8 mouse cellular contexts compared by ENCODE assay signal in genomic region chr11:55405601-55406469, GRCm38 (mm10). TPM values are rescaled to one million over a fixed set of nuclear protein-coding genes. Genes with fewer than 3 reads are reported as not detected.
DNase-seq lines count a peak whose midpoint lies in the region; ATAC-seq and TF ChIP-seq lines count a peak whose summit lies in the region.

No protein-coding gene starts in this region.

- DNase-seq in hindbrain, postnatal 0 days (ENCODE audit: low spot score), result no peak
- DNase-seq in embryonic facial prominence, embryonic 10.5 days (ENCODE audit: low spot score), result peak; percentile 38
- DNase-seq in kidney, adult 11 months, result peak; percentile 82
- DNase-seq in lung, postnatal 10 days, result peak; percentile 78
- DNase-seq in cerebellum, adult 9-10 months, result no peak
- DNase-seq in cerebellum, adult 11-12 months, result no peak

- no peak overlapping the region for H3K9ac ChIP-seq in hindbrain, embryonic 12.5 days
- no peak overlapping the region for H3K9ac ChIP-seq in hindbrain, postnatal 0 days (replicated peaks; ENCODE audit: low read length)

- TF ChIP-seq CTCF in hindbrain, postnatal 0 days (IDR thresholded peaks at IDR 0.05; ENCODE audit: low read depth), result no peak

- peaks cover 83% of the 10 kb centered on the region for H3K36me3 ChIP-seq in hindbrain, embryonic 12.5 days
- 0 out of 2 replicates have a peak, but pooled peaks cover 3% of the 10 kb centered on the region for H3K36me3 ChIP-seq in hindbrain, postnatal 0 days (ENCODE audit: insufficient read depth, low read length)
- H3K36me3 ChIP-seq in embryonic facial prominence, embryonic 10.5 days (replicated peaks), result peaks cover 99% of the 10 kb centered on the region

- H3K4me3 ChIP-seq in hindbrain, embryonic 12.5 days, result no peak overlapping the region
- H3K4me3 ChIP-seq in hindbrain, postnatal 0 days (ENCODE audit: low read length), result no peak overlapping the region
- H3K4me3 ChIP-seq in embryonic facial prominence, embryonic 10.5 days, result no peak overlapping the region

- no peaks in the 10 kb centered on the region for H3K9me3 ChIP-seq in hindbrain, embryonic 12.5 days (replicated peaks)
- H3K9me3 ChIP-seq in hindbrain, postnatal 0 days (ENCODE audit: low read length), result no peaks in the 10 kb centered on the region
- peaks cover 6% of the 10 kb centered on the region; the same call in 1 of the 2 replicates for H3K9me3 ChIP-seq in embryonic facial prominence, embryonic 10.5 days

- peak overlapping the region; percentile 48; the same call in 1 of the 2 replicates for H3K27ac ChIP-seq in hindbrain, embryonic 12.5 days
- no peak overlapping the region for H3K27ac ChIP-seq in hindbrain, postnatal 0 days
- H3K27ac ChIP-seq in embryonic facial prominence, embryonic 10.5 days (replicated peaks), result peak overlapping the region; percentile 32; the same call in 1 of the 2 replicates

- no peaks in the 10 kb centered on the region for H3K4me1 ChIP-seq in hindbrain, embryonic 12.5 days
- H3K4me1 ChIP-seq in hindbrain, postnatal 0 days (ENCODE audit: insufficient read depth, low read length), result no peaks in the 10 kb centered on the region
- peaks cover 9% of the 10 kb centered on the region; the same call in 1 of the 2 replicates for H3K4me1 ChIP-seq in embryonic facial prominence, embryonic 10.5 days

- H3K27me3 ChIP-seq in hindbrain, embryonic 12.5 days, result no peaks in the 10 kb centered on the region
- H3K27me3 ChIP-seq in hindbrain, postnatal 0 days (ENCODE audit: insufficient read depth, low read length), result no peaks in the 10 kb centered on the region
- no peaks in the 10 kb centered on the region for H3K27me3 ChIP-seq in embryonic facial prominence, embryonic 10.5 days (replicated peaks; ENCODE audit: low read depth, poor library complexity, severe bottlenecking)

- 82% methylated on average over 8 of the region's 8 CpGs for WGBS in hindbrain, embryonic 12.5 days
- 74% methylated on average over 8 of the region's 8 CpGs for WGBS in hindbrain, postnatal 0 days
- WGBS in embryonic facial prominence, embryonic 10.5 days, result 59% methylated on average over 8 of the region's 8 CpGs

- ATAC-seq in hindbrain, embryonic 12.5 days (ENCODE audit: low FRiP score), result no peak
- no peak for ATAC-seq in hindbrain, postnatal 0 days
- ATAC-seq in megakaryocyte, adult 5-6 weeks (ENCODE audit: poor library complexity, severe bottlenecking), result no peak

- H3K4me2 ChIP-seq in hindbrain, embryonic 12.5 days (replicated peaks), result no peak overlapping the region
- no peak overlapping the region for H3K4me2 ChIP-seq in hindbrain, postnatal 0 days (ENCODE audit: low read depth, low read length)

RNA-seq across cellular contexts. Expression of gene Sparc, which starts 17.1 kb away (rescaled TPM):
- 743 and 783 TPM in 2 replicates for polyA plus RNA-seq in hindbrain, embryonic 12.5 days (2016; fragmentation: Nextera tagmentation; extraction: Ambion mirVana)
- 303 and 356 TPM in 2 replicates for total RNA-seq in hindbrain, postnatal 0 days (2014; rRNA removed)
- polyA plus RNA-seq in hindbrain, postnatal 0 days (2015; fragmentation: Nextera tagmentation; extraction: Ambion mirVana), result 794 and 832 TPM in 2 replicates
- 269 and 310 TPM in 2 replicates for polyA plus RNA-seq in embryonic facial prominence, embryonic 10.5 days (2016; fragmentation: Nextera tagmentation; extraction: Ambion mirVana)
- total RNA-seq in megakaryocyte, adult 5-6 weeks (2015), result 0.71 and 1.2 TPM in 2 replicates
- total RNA-seq in megakaryocyte, adult 5-6 weeks (2017), result 0.57 and 1.5 TPM in 2 replicates

RNA-seq across cellular contexts. Expression of gene Atox1, which starts 55.2 kb away (rescaled TPM):
- polyA plus RNA-seq in hindbrain, embryonic 12.5 days (2016; fragmentation: Nextera tagmentation; extraction: Ambion mirVana), result 236 and 284 TPM in 2 replicates
- 148 and 173 TPM in 2 replicates for total RNA-seq in hindbrain, postnatal 0 days (2014; rRNA removed)
- polyA plus RNA-seq in hindbrain, postnatal 0 days (2015; fragmentation: Nextera tagmentation; extraction: Ambion mirVana), result 304 and 319 TPM in 2 replicates
- polyA plus RNA-seq in embryonic facial prominence, embryonic 10.5 days (2016; fragmentation: Nextera tagmentation; extraction: Ambion mirVana), result 266 and 285 TPM in 2 replicates
- total RNA-seq in megakaryocyte, adult 5-6 weeks (2015), result 211 and 215 TPM in 2 replicates
- total RNA-seq in megakaryocyte, adult 5-6 weeks (2017), result 71.8 and 92.8 TPM in 2 replicates

Comparison
In these comparisons a context has a peak if more than half of its experiments do, and no peak if none do; other contexts are left out.
1. DNase-seq: peak in embryonic facial prominence, embryonic 10.5 days (single experiment), kidney, adult 11 months (single experiment) and lung, postnatal 10 days (single experiment); none in hindbrain, postnatal 0 days (single experiment), cerebellum, adult 9-10 months (single experiment) and cerebellum, adult 11-12 months (single experiment).